Mouse (Mus musculus) cerebellum, adult (tissue): ENCODE measurements at regions not wholly inside any gene's neighbourhood (a gene's known extent, or its start where the extent isn't known, plus 50 kb on each side); places are given as distances from the start of the nearest gene placed in this dataset.

Experiments used
- ATAC-seq: cut with Nextera tagmentation; 2 replicates; pipeline ENCODE4 v1.9.2; 2017; ENCODE audit warnings: mild to moderate bottlenecking, moderate library complexity, mixed read lengths; ENCODE audit not compliant: insufficient number of reproducible peaks, low FRiP score, low TSS enrichment

GRCm38 (mm10) chr15:17715584-17715983, 987.0 kb downstream of the Cdh9 start:
- no peak for ATAC-seq

GRCm38 (mm10) chr15:17730651-17731050, 1002.1 kb downstream of the Cdh9 start:
- no peak for ATAC-seq

- no peak for ATAC-seq
Measured at GRCm38 (mm10) chr15:17770225-17770677, 1041.7 kb downstream of the Cdh9 start.

- no peak for ATAC-seq
Measured at GRCm38 (mm10) chr15:17779788-17780187, 1039.0 kb upstream of the Cdh10 start.

GRCm38 (mm10) chr15:17783368-17783767, 1035.4 kb upstream of the Cdh10 start:
- ATAC-seq = no peak

GRCm38 (mm10) chr15:17797516-17797915, 1021.2 kb upstream of the Cdh10 start:
- no peak for ATAC-seq

DNA sequence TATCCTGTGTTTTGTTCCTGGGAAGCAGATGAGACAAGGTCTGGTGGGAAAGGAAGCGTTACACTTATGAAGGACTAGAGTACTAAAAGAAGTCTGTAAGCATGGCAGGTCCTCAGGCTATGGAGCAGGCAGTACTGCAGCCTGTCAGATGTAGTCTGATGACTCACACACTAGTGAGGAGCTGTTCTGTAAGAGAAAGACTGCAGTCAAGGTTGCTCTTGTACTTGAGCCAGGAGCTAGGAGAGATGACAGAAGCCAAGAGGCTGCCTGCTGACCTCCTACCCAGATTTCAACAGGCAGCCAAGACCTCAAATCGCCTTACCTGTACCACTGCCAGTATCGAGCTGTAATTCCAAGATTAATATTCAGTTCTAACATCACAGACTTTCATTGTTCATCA, 1017.3 kb upstream of the Cdh10 start:
- peak; percentile 87 for ATAC-seq

GRCm38 (mm10) chr15:17803107-17803506, 1015.6 kb upstream of the Cdh10 start:
- peak; percentile 89 for ATAC-seq

- no peak for ATAC-seq
Measured at GRCm38 (mm10) chr15:17830376-17830775, 988.4 kb upstream of the Cdh10 start.

- ATAC-seq = no peak
Measured at GRCm38 (mm10) chr15:17831987-17832386, 986.8 kb upstream of the Cdh10 start.

- ATAC-seq = no peak
Measured at GRCm38 (mm10) chr15:17880168-17880567, 938.6 kb upstream of the Cdh10 start.

- no peak for ATAC-seq
Measured at GRCm38 (mm10) chr15:17889309-17889708, 929.4 kb upstream of the Cdh10 start.

DNA sequence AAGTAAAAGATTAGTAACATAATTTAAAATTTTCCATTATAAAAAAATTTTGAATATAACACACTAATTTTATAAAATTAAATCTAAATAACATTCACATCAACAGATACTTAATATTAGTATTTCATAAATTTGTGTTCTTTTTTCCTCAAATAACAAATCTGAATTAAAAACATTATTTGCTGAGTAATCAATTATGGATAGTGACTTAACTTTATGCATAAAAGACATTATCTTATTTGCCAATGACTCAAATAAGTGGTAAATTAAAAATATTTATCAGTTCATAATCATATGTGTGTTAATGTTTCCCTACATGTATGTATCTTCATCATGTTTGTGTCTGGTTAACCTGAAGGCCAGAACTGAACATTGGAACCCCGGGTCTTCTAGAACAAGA, 918.7 kb upstream of the Cdh10 start:
- no peak for ATAC-seq

DNA sequence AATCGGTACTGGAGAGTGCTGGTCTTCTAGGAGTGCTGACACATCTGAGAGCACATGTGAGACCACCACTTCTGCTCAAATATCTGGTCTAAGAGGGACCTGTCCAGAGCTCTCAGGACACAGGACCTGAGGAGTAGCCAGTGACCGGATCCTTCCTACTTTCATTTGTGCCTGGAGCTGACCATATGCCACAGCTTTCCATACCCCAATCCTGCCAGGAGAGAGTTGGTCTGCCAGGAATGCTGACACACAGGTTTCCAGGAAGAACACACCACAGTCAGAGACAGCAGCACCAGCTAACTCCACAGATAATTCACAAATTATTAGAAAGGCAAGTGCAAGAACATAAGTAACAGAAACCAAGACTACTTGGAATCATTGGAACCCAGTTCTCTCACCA, 906.5 kb upstream of the Cdh10 start:
- ATAC-seq = no peak; the same call in 1 of the 2 replicates

DNA sequence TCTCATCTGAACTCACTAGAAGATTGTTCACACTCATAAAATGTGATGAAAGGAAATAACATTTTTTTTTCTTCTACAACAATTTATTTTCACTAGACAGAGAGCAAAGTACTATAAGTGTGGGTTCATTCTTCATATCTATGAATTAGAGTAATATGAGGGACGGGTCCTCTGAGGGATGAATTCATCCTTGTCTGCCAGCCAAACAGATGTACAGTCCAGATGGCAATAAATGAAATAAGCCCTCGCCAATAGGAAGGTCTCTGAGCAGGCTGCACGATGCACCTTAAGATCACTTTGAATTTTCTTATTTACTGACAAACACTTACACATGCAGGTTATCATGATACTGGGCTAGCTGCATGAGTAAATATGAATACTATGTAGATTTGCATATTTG, 886.2 kb upstream of the Cdh10 start:
- no peak for ATAC-seq

GRCm38 (mm10) chr15:17933875-17934274, 884.9 kb upstream of the Cdh10 start:
- no peak for ATAC-seq

GRCm38 (mm10) chr15:17935473-17935872, 883.3 kb upstream of the Cdh10 start:
- ATAC-seq = no peak

GRCm38 (mm10) chr15:17962778-17963177, 856.0 kb upstream of the Cdh10 start:
- no peak for ATAC-seq

- ATAC-seq = no peak
Measured at GRCm38 (mm10) chr15:17963240-17964209, 855.2 kb upstream of the Cdh10 start.

GRCm38 (mm10) chr15:17987763-17988162, 831.0 kb upstream of the Cdh10 start:
- no peak for ATAC-seq

GRCm38 (mm10) chr15:18032626-18033025, 786.1 kb upstream of the Cdh10 start:
- ATAC-seq = no peak
